Mouse (Mus musculus): ENCODE data around the gene Fan1. TPM values are rescaled to one million over a fixed set of nuclear protein-coding genes. Genes with fewer than 3 reads are reported as not detected.

Fan1 gene
- polyA plus RNA-seq, 1 experiment = 0.04 TPM

- Histone ChIP-seq H3K4me1 (ENCODE audit: control insufficient read depth) (no peaks in the 10 kb centered on the region), H3K27me3 (ENCODE audit: control insufficient read depth) (no peaks in the 10 kb centered on the region), H3K9me3 (ENCODE audit: control insufficient read depth, low read length) (no peaks in the 10 kb centered on the region), H3K4me3 (replicated peaks) (no peak overlapping the region), H3K36me3 (ENCODE audit: control insufficient read depth) (peaks cover 44% of the 10 kb centered on the region)
- TF ChIP-seq TAL1 (IDR thresholded peaks at IDR 0.05; ENCODE audit: low read length) = no peak
- TF ChIP-seq GATA1 (IDR thresholded peaks at IDR 0.05; ENCODE audit: low read length) = no peak
These were observed 22.8 kb downstream of the Fan1 start for GRCm38 (mm10) chr7:64351087-64351486.

- H3K27me3 ChIP-seq (ENCODE audit: control insufficient read depth) = no peaks in the 10 kb centered on the region
- H3K4me3 ChIP-seq (replicated peaks) = no peak overlapping the region
- no peaks in the 10 kb centered on the region for H3K9me3 ChIP-seq (ENCODE audit: control insufficient read depth, low read length)
- H3K4me1 ChIP-seq (ENCODE audit: control insufficient read depth) = no peaks in the 10 kb centered on the region
- TF ChIP-seq GATA1 (IDR thresholded peaks at IDR 0.05; ENCODE audit: low read length) (no peak), TAL1 (IDR thresholded peaks at IDR 0.05; ENCODE audit: low read length) (no peak)
- H3K36me3 ChIP-seq (ENCODE audit: control insufficient read depth) = peaks cover 47% of the 10 kb centered on the region
These were observed 24.6 kb downstream of the Fan1 start for GRCm38 (mm10) chr7:64349147-64349861.

- Histone ChIP-seq H3K4me3 (replicated peaks) (no peak overlapping the region), H3K36me3 (ENCODE audit: control insufficient read depth) (peaks cover 35% of the 10 kb centered on the region), H3K9me3 (ENCODE audit: control insufficient read depth, low read length) (no peaks in the 10 kb centered on the region), H3K27me3 (ENCODE audit: control insufficient read depth) (no peaks in the 10 kb centered on the region), H3K4me1 (ENCODE audit: control insufficient read depth) (no peaks in the 10 kb centered on the region)
- no peak for TF ChIP-seq TAL1 (IDR thresholded peaks at IDR 0.05; ENCODE audit: low read length)
- no peak for TF ChIP-seq GATA1 (IDR thresholded peaks at IDR 0.05; ENCODE audit: low read length)
These were observed 26.1 kb downstream of the Fan1 start for GRCm38 (mm10) chr7:64347813-64348212.

GRCm38 (mm10) chr7:64332686-64333085, 41.2 kb downstream of the Fan1 start:
- Histone ChIP-seq H3K4me3 (replicated peaks) (no peak overlapping the region), H3K9me3 (ENCODE audit: control insufficient read depth, low read length) (no peaks in the 10 kb centered on the region), H3K36me3 (ENCODE audit: control insufficient read depth) (peaks cover 20% of the 10 kb centered on the region), H3K4me1 (ENCODE audit: control insufficient read depth) (no peaks in the 10 kb centered on the region), H3K27me3 (ENCODE audit: control insufficient read depth) (no peaks in the 10 kb centered on the region)
- TF ChIP-seq GATA1 (IDR thresholded peaks at IDR 0.05; ENCODE audit: low read length) (no peak), TAL1 (IDR thresholded peaks at IDR 0.05; ENCODE audit: low read length) (no peak)

- H3K36me3 ChIP-seq (ENCODE audit: control insufficient read depth) = peaks cover 12% of the 10 kb centered on the region
- H3K4me1 ChIP-seq (ENCODE audit: control insufficient read depth) = no peaks in the 10 kb centered on the region; the same call in 1 of the 2 replicates
- H3K27me3 ChIP-seq (ENCODE audit: control insufficient read depth) = no peaks in the 10 kb centered on the region
- no peaks in the 10 kb centered on the region for H3K9me3 ChIP-seq (ENCODE audit: control insufficient read depth, low read length)
- TF ChIP-seq TAL1 (IDR thresholded peaks at IDR 0.05; ENCODE audit: low read length) (no peak), GATA1 (IDR thresholded peaks at IDR 0.05; ENCODE audit: low read length) (no peak)
- no peak overlapping the region for H3K4me3 ChIP-seq (replicated peaks)
These were observed 42.6 kb downstream of the Fan1 start for GRCm38 (mm10) chr7:64331309-64331708.

- Histone ChIP-seq H3K9me3 (ENCODE audit: control insufficient read depth, low read length) (no peaks in the 10 kb centered on the region), H3K27me3 (ENCODE audit: control insufficient read depth) (no peaks in the 10 kb centered on the region), H3K4me3 (replicated peaks) (no peak overlapping the region), H3K36me3 (ENCODE audit: control insufficient read depth) (peaks cover 3% of the 10 kb centered on the region; the same call in 1 of the 2 replicates), H3K4me1 (ENCODE audit: control insufficient read depth) (no peaks in the 10 kb centered on the region; the same call in 1 of the 2 replicates)
- no peak for TF ChIP-seq GATA1 (IDR thresholded peaks at IDR 0.05; ENCODE audit: low read length)
- no peak for TF ChIP-seq TAL1 (IDR thresholded peaks at IDR 0.05; ENCODE audit: low read length)
These were observed 46.4 kb downstream of the Fan1 start for GRCm38 (mm10) chr7:64327486-64327885.

- TF ChIP-seq TAL1 (IDR thresholded peaks at IDR 0.05; ENCODE audit: low read length) (no peak), GATA1 (IDR thresholded peaks at IDR 0.05; ENCODE audit: low read length) (no peak)
- no peaks in the 10 kb centered on the region for H3K9me3 ChIP-seq (ENCODE audit: control insufficient read depth, low read length)
- H3K4me1 ChIP-seq (ENCODE audit: control insufficient read depth) = no peaks in the 10 kb centered on the region; the same call in 1 of the 2 replicates
- H3K36me3 ChIP-seq (ENCODE audit: control insufficient read depth) = peaks cover 3% of the 10 kb centered on the region; the same call in 1 of the 2 replicates
- H3K4me3 ChIP-seq (replicated peaks) = no peak overlapping the region
- H3K27me3 ChIP-seq (ENCODE audit: control insufficient read depth) = no peaks in the 10 kb centered on the region
These were observed 47.0 kb downstream of the Fan1 start for GRCm38 (mm10) chr7:64326892-64327291.

- H3K36me3 ChIP-seq (ENCODE audit: control insufficient read depth) = peaks cover 14% of the 10 kb centered on the region; the same call in 1 of the 2 replicates
- H3K27me3 ChIP-seq (ENCODE audit: control insufficient read depth) = no peaks in the 10 kb centered on the region
- H3K4me1 ChIP-seq (ENCODE audit: control insufficient read depth) = no peaks in the 10 kb centered on the region
- TF ChIP-seq GATA1 (IDR thresholded peaks at IDR 0.05; ENCODE audit: low read length) (no peak), TAL1 (IDR thresholded peaks at IDR 0.05; ENCODE audit: low read length) (no peak)
- no peak overlapping the region for H3K4me3 ChIP-seq (replicated peaks)
- no peaks in the 10 kb centered on the region for H3K9me3 ChIP-seq (ENCODE audit: control insufficient read depth, low read length)
These were observed 52.2 kb downstream of the Fan1 start for GRCm38 (mm10) chr7:64321658-64322057.

GRCm38 (mm10) chr7:64321125-64321524, 52.8 kb downstream of the Fan1 start:
- Histone ChIP-seq H3K4me1 (ENCODE audit: control insufficient read depth) (no peaks in the 10 kb centered on the region), H3K9me3 (ENCODE audit: control insufficient read depth, low read length) (no peaks in the 10 kb centered on the region), H3K36me3 (ENCODE audit: control insufficient read depth) (peaks cover 14% of the 10 kb centered on the region; the same call in 1 of the 2 replicates), H3K27me3 (ENCODE audit: control insufficient read depth) (no peaks in the 10 kb centered on the region), H3K4me3 (replicated peaks) (no peak overlapping the region)
- TF ChIP-seq GATA1 (IDR thresholded peaks at IDR 0.05; ENCODE audit: low read length) (no peak), TAL1 (IDR thresholded peaks at IDR 0.05; ENCODE audit: low read length) (no peak)

Measured in erythroblast, embryonic 14.5 days (primary cell).